Mouse (Mus musculus) myocyte (in vitro differentiated cells): ENCODE measurements around the gene Gm20388.

ENCODE experiments used
- CEBPB ChIP-seq: IDR thresholded peaks from 2 replicates; pipeline ENCODE4 v1.6.1; 2011; ENCODE audit warnings: mild to moderate bottlenecking, moderate library complexity; ENCODE audit not compliant: poor library complexity, insufficient read depth, severe bottlenecking
- E2F4 ChIP-seq: IDR thresholded peaks from one replicate; pipeline ENCODE4 v1.6.1; 2011; ENCODE audit warnings: mild to moderate bottlenecking, control low read depth, moderate library complexity; ENCODE audit not compliant: insufficient read depth
- MAX ChIP-seq: IDR thresholded peaks from one replicate; pipeline ENCODE4 v1.6.1; 2011; ENCODE audit warnings: low read depth, mild to moderate bottlenecking, control low read depth
- MYOG ChIP-seq, 3 experiments: IDR thresholded peaks; one replicate each; pipeline ENCODE4 v1.6.1; 2011; ENCODE audit warnings: control low read depth in 2 of 3, low read depth in 2 of 3, mild to moderate bottlenecking in 2 of 3; ENCODE audit not compliant: insufficient read length in 2 of 3, control insufficient read depth in 1 of 3, insufficient read depth in 1 of 3
- POLR2A ChIP-seq: IDR thresholded peaks from one replicate; pipeline ENCODE4 v1.6.1; 2011; ENCODE audit warnings: low read depth, mild to moderate bottlenecking, control low read depth, moderate library complexity; ENCODE audit not compliant: insufficient read length
- POLR2AphosphoS2 ChIP-seq: IDR thresholded peaks from one replicate; pipeline ENCODE4 v1.6.1; 2011; ENCODE audit warnings: low read depth, control low read depth; ENCODE audit not compliant: insufficient read length
- TCF12 ChIP-seq: IDR thresholded peaks from one replicate; pipeline ENCODE4 v1.6.1; 2011; ENCODE audit warnings: mild to moderate bottlenecking, control low read depth; ENCODE audit not compliant: poor library complexity, insufficient read depth, severe bottlenecking
- USF1 ChIP-seq: IDR thresholded peaks from one replicate; pipeline ENCODE4 v1.6.1; 2011; ENCODE audit warnings: low read depth, mild to moderate bottlenecking, control low read depth, moderate library complexity

GRCm38 (mm10) chr8:123633801-123634200 lies 3723.2 kb downstream of the Gm20388 start:
- TF ChIP-seq POLR2AphosphoS2: no peak
- TF ChIP-seq POLR2A: no peak
- TF ChIP-seq CEBPB: no peak
- TF ChIP-seq MYOG (IDR thresholded peaks at IDR 0.05; ENCODE audit: control insufficient read depth in 1 of 3, insufficient read depth in 1 of 3, insufficient read length in 2 of 3, low read depth in 2 of 3): no peak
- TF ChIP-seq TCF12: no peak
- no peak for TF ChIP-seq USF1
- TF ChIP-seq MAX: no peak
- TF ChIP-seq E2F4: no peak
